Mouse (Mus musculus) megakaryocyte, embryonic 14.5 days (primary cell): Measurements from ENCODE around the gene Rfx7. TPM values are rescaled to one million over a fixed set of nuclear protein-coding genes. Genes with fewer than 3 reads are reported as not detected.
"Not testable (repeated sequence)": the region's sequence is repeated elsewhere in the genome, so short reads cannot be mapped to it uniquely, and the experiment has no call there.

Experiments
- H3K27me3 ChIP-seq: replicated peaks from 2 replicates; pipeline ENCODE3; 2012; ENCODE audit warnings: inconsistent platforms
- H3K36me3 ChIP-seq: replicated peaks from 2 replicates; pipeline ENCODE3; 2012; ENCODE audit warnings: low read length, inconsistent platforms, mixed read lengths
- H3K4me1 ChIP-seq: 2 replicates; pipeline ENCODE4 v1.6.1; 2012; ENCODE audit warnings: inconsistent platforms
- H3K4me3 ChIP-seq: replicated peaks from 2 replicates; pipeline ENCODE3; 2012; ENCODE audit warnings: moderate library complexity, mild to moderate bottlenecking, inconsistent platforms
- H3K9me3 ChIP-seq: 2 replicates; pipeline ENCODE4 v1.6.1; 2012; ENCODE audit warnings: inconsistent platforms
- FLI1 ChIP-seq: IDR thresholded peaks from 2 replicates; pipeline ENCODE4 v1.6.1; 2012; ENCODE audit warnings: low read length, inconsistent platforms, mixed read lengths
- GATA1 ChIP-seq: IDR thresholded peaks from 3 replicates; pipeline ENCODE4 v1.6.1; 2012; ENCODE audit warnings: mixed read lengths, low read length, inconsistent platforms, borderline replicate concordance
- polyA plus RNA-seq: library from polyadenylated mRNA; stranded (reverse); fragments of >175 nt; gene quantifications from 2 replicates; pipeline ENCODE4 v1.2.3, GENCODE M21; 2012; ENCODE audit warnings: low replicate concordance; ENCODE audit not compliant: insufficient read depth

Gene Rfx7
- polyA plus RNA-seq, 1 experiment, result 5.3 TPM

DNA sequence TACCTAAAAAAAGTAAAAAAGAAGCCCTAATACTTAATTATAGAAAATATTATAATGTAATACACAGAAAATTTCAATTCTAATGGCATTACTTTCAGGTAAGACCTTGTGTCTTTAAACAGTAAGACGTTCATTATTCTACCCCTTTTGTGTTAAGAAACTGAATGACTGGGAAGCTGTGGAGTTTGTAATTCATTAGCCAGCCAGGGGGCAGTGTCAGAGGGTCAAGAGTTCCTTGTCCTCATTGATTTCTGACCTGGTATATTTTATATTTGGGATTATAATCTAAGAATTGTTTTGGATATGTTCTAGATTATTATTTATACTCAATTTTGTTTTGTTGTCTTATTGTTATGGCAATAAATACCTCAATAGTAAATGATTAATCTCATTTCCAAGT is 5.0 kb downstream of the Rfx7 start:
- H3K4me1 ChIP-seq, result peaks cover 20% of the 10 kb centered on the region; the same call in 1 of the 2 replicates
- TF ChIP-seq GATA1 (no peak), FLI1 (no peak)

DNA sequence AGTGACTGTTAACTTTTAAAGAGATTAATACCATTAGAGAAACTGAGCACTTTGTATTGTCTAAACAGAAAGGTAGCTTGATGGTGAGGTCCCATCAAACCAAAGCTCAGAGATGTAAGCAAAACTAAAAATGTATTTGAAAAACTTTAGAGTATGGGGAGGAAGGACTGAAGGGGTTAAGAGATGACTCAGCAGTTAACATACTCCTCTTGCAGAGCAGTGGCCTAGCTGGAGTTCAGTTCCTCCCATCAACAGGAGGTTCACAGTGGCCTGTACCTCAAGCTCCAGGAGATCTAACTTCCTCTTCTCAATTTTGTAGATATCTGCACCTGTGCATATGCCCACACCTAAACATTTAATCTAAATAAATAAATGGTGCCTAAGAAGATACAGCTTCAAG is 11.6 kb downstream of the Rfx7 start:
- no peak for TF ChIP-seq FLI1
- TF ChIP-seq GATA1, result no peak
- Histone ChIP-seq H3K36me3 (peaks cover 62% of the 10 kb centered on the region), H3K4me3 (no peak overlapping the region), H3K4me1 (peaks cover 49% of the 10 kb centered on the region), H3K27me3 (no peaks in the 10 kb centered on the region), H3K9me3 (no peaks in the 10 kb centered on the region)

More for the DNA sequence above, 5.0 kb downstream of the Rfx7 start:
- no peaks in the 10 kb centered on the region for H3K9me3 ChIP-seq
- no peaks in the 10 kb centered on the region for H3K27me3 ChIP-seq
- no peak overlapping the region for H3K4me3 ChIP-seq
- peaks cover 15% of the 10 kb centered on the region for H3K36me3 ChIP-seq

DNA sequence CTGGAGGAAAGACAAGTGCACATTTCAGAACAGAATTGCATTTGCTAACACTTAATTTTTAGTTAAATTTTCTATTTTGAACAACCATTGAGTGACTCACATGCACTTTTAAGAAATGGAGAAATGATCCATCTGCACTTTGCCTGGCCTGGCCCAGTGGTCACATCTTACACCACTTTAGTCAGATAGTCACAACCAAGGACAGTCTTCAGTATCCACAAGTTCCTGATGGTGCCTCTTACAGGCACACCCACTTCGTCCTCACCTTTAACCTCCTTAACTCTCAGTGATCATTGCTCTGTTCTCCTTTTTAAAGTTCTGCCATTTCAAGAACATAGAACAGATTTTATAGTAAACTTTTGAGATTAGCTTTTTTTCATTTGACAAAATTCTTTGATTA is 26.7 kb downstream of the Rfx7 start:
- Histone ChIP-seq H3K4me3 (no peak overlapping the region), H3K36me3 (peaks cover 9% of the 10 kb centered on the region), H3K27me3 (no peaks in the 10 kb centered on the region), H3K4me1 (peaks cover 32% of the 10 kb centered on the region), H3K9me3 (no peaks in the 10 kb centered on the region)
- TF ChIP-seq FLI1 (no peak), GATA1 (no peak)

DNA sequence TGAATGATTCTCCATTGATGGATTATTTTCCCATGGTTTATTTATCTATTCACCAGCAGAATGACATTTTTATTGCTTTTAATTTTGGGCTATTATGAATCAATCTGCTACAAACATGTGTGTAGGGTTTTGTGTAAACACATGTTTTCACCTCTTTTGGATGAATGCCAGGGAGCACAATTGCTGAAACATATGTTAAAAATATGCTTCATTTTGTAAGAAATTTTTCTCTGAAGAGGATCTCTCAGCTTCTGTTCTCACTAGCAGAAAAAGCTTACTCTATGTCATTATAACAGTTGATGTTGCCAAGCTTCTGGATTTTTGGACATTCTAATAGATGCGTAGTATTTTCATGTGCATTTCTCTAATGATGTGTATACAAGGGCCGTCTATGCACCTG is 28.3 kb downstream of the Rfx7 start:
- H3K36me3 ChIP-seq, result peaks cover 7% of the 10 kb centered on the region

DNA sequence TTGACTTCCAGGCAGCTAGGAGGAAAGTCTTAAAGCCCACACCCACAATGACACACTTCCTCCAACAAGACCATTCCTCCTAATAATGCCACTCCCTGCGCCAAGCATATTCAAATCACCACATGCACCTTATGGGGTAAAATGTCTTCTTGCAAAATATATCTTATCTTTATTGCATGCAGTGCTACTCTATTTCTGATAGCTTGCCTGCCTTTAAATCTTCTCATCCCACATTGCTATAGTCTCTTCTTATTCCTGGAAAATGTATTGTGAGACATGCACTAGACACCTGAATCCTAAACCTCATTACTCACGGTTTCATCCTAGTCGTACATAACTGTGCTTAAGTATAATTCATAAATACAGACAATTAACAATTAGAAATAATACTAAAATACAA is 31.2 kb downstream of the Rfx7 start:
- no peaks in the 10 kb centered on the region for H3K9me3 ChIP-seq
- H3K4me1 ChIP-seq, result peaks cover 19% of the 10 kb centered on the region
- H3K4me3 ChIP-seq, result no peak overlapping the region
- no peaks in the 10 kb centered on the region for H3K27me3 ChIP-seq
- peaks cover 14% of the 10 kb centered on the region for H3K36me3 ChIP-seq
- TF ChIP-seq GATA1, result no peak
- no peak for TF ChIP-seq FLI1

More for the DNA sequence above, 28.3 kb downstream of the Rfx7 start:
- H3K9me3 ChIP-seq, result no peaks in the 10 kb centered on the region
- TF ChIP-seq FLI1, result no peak
- TF ChIP-seq GATA1, result no peak
- H3K4me3 ChIP-seq, result no peak overlapping the region
- peaks cover 28% of the 10 kb centered on the region for H3K4me1 ChIP-seq
- H3K27me3 ChIP-seq, result no peaks in the 10 kb centered on the region

DNA sequence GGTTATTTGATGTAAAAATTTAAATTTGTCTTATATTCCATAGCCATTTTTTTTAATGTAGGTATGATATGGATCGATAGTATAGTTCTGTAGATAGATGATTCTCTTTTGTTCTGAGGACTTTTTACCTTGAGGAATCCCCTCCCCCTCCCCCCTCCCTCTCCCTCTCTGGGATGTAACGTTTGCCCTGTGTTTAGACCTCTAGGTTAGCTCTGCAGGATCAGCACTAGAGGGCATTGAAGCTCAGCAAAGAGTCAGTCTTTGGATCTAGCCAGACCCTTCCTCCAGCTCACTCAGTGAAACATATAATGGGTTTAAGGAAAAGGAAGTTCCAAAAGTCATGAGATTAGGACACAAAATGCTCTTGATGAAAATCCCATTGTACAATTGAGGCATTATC is 35.1 kb downstream of the Rfx7 start:
- Histone ChIP-seq H3K4me1 (peaks cover 15% of the 10 kb centered on the region), H3K9me3 (no peaks in the 10 kb centered on the region), H3K27me3 (no peaks in the 10 kb centered on the region), H3K36me3 (peaks cover 18% of the 10 kb centered on the region), H3K4me3 (no peak overlapping the region)
- TF ChIP-seq FLI1, result no peak
- TF ChIP-seq GATA1, result no peak

DNA sequence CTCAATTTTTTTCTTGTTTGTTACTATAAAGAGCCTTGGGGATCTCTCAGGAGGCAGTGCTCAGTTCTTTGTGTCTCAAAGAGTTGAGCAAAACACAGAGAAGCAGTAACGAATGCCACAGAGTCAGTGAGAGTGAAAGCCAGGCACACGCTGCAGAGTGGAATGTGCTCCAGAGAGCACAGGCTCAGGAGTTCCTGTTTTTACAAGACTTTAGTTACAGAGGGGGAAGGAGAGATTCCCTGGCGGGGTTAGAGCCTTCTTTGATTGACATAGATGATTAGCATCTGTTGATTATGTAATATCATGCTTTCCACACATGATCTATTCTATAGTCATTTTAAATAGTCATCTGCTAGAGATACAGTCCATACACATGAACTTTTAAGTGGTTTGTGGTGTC is 48.2 kb downstream of the Rfx7 start:
- TF ChIP-seq FLI1 (no peak), GATA1 (no peak)
- peaks cover 3% of the 10 kb centered on the region; the same call in 1 of the 2 replicates for H3K4me1 ChIP-seq

DNA sequence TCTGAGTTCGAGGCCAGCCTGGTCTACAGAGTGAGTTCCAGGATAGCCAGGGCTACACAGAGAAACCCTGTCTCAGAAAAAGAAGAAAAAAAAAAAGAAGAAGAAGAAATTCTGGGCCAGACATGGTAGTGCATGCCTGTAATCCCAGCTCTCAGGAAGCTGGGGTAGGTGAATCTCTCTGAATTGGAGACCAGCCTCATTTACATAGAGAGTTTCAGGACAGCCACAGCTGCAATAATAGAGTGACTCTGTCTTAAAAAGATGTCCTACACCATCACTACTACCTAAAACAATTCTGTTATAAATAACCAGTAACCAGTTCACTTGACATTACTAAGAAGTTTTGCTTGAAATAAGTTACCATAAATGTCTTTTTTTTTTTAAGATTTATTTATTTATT is 58.8 kb downstream of the Rfx7 start:
- Histone ChIP-seq H3K9me3 (no peaks in the 10 kb centered on the region), H3K27me3 (no peaks in the 10 kb centered on the region), H3K4me1 (no peaks in the 10 kb centered on the region), H3K36me3 (peaks cover 28% of the 10 kb centered on the region), H3K4me3 (no peak overlapping the region)
- TF ChIP-seq GATA1 (no peak), FLI1 (no peak)

More for the DNA sequence above, 48.2 kb downstream of the Rfx7 start:
- Histone ChIP-seq H3K27me3 (no peaks in the 10 kb centered on the region), H3K9me3 (no peaks in the 10 kb centered on the region), H3K36me3 (peaks cover 22% of the 10 kb centered on the region), H3K4me3 (no peak overlapping the region)

DNA sequence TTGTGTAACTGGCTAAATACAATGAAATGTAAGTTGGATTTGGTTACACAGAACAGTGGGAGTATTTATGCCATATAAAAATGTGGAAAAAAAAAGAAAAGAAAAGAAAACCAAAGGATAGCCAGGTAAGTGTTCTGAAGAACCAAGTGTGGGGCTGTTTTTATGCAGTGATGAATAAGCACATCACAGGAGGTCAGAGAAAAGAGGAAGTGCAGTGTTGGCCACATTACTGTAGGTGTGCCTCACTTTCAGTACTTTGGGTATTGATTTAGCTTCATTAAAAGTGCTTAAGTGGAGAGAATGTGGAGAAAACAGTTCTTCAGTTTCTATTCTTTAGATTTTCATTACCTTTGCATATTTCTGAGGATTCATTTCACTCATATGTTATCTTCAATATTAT is 60.0 kb downstream of the Rfx7 start:
- Histone ChIP-seq H3K9me3 (no peaks in the 10 kb centered on the region), H3K27me3 (no peaks in the 10 kb centered on the region), H3K4me3 (no peak overlapping the region), H3K36me3 (peaks cover 30% of the 10 kb centered on the region), H3K4me1 (no peaks in the 10 kb centered on the region)
- TF ChIP-seq GATA1, result no peak
- no peak for TF ChIP-seq FLI1

DNA sequence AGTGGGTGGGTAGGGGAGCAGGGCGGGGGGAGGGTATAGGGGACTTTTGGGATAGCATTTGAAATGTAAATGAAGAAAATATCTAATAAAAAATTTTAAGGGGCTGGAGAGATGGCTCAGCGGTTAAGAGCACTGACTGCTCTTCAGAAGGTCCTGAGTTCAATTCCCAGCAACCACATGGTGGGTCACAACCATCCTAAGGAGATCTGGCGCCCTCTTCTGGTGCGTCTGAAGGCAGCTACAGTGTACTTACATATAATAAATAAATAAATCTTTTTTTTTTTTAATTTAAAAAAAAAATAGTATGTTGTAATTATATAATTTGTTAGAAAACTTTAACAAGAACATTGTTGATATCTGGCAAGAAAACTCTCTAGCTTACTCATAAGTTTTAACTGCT is 62.6 kb downstream of the Rfx7 start:
- not testable (repeated sequence) for H3K4me1 ChIP-seq, H3K9me3 ChIP-seq, H3K4me3 ChIP-seq, H3K27me3 ChIP-seq
- H3K36me3 ChIP-seq, result peaks cover 46% of the 10 kb centered on the region

DNA sequence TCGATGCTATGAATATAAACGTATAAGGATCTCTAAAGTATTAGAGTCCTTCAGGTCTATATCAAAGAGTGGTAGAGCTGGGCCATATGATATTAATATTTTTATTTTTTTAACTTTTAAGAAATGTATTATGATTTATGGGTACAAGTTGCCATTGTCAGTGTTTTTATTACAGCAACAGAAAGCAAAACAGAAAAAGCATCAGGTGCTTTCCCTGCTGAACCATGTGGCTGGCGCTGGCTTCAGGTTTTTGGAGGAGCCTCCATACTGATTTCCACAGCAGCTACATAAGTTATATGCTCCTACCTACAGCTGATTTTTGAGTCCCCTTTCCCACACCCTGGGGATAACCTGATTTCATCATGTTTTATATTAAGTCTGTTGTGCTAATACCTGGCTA is 68.1 kb downstream of the Rfx7 start:
- Histone ChIP-seq H3K27me3 (no peaks in the 10 kb centered on the region), H3K4me3 (no peak overlapping the region), H3K36me3 (peaks cover 47% of the 10 kb centered on the region), H3K4me1 (no peaks in the 10 kb centered on the region), H3K9me3 (no peaks in the 10 kb centered on the region)
- TF ChIP-seq FLI1 (no peak), GATA1 (no peak)
